Mouse (Mus musculus): ENCODE data around the gene Pde6h.

The Pde6h gene

GRCm38 (mm10) chr6:136986019-136986418 lies 62.4 kb downstream of the Pde6h start:
- DNase-seq = no peak

GRCm38 (mm10) chr6:136986718-136987117 lies 63.1 kb downstream of the Pde6h start:
- DNase-seq = no peak

GRCm38 (mm10) chr6:136988536-136989060 lies 65.0 kb downstream of the Pde6h start:
- no peak for DNase-seq

- DNase-seq = no peak
Observed at GRCm38 (mm10) chr6:136989824-136990497, 66.3 kb downstream of the Pde6h start.

- DNase-seq = no peak
Observed at GRCm38 (mm10) chr6:136990557-136990956, 66.9 kb downstream of the Pde6h start.

GRCm38 (mm10) chr6:136993574-136993973 lies 69.9 kb downstream of the Pde6h start:
- no peak for DNase-seq

- no peak for DNase-seq
Observed at GRCm38 (mm10) chr6:136995533-136995932, 71.9 kb downstream of the Pde6h start.

- DNase-seq = no peak
Observed at GRCm38 (mm10) chr6:136996336-136996735, 72.7 kb downstream of the Pde6h start.

GRCm38 (mm10) chr6:136998181-136998580 lies 74.5 kb downstream of the Pde6h start:
- DNase-seq = no peak

- no peak for DNase-seq
Observed at GRCm38 (mm10) chr6:136999009-136999408, 75.4 kb downstream of the Pde6h start.

GRCm38 (mm10) chr6:136999707-137000446 lies 76.2 kb downstream of the Pde6h start:
- no peak for DNase-seq

GRCm38 (mm10) chr6:137000706-137001105 lies 77.1 kb downstream of the Pde6h start:
- DNase-seq = no peak

- DNase-seq = no peak
Observed at GRCm38 (mm10) chr6:137001267-137002168, 77.9 kb downstream of the Pde6h start.

- no peak for DNase-seq
Observed at GRCm38 (mm10) chr6:137002169-137002514, 78.5 kb downstream of the Pde6h start.

- no peak for DNase-seq
Observed at GRCm38 (mm10) chr6:137004359-137004758, 80.7 kb downstream of the Pde6h start.

GRCm38 (mm10) chr6:137011187-137011586 lies 87.6 kb downstream of the Pde6h start:
- DNase-seq = no peak

- DNase-seq = no peak
Observed at GRCm38 (mm10) chr6:137014346-137014745, 90.7 kb downstream of the Pde6h start.

GRCm38 (mm10) chr6:137017216-137017973 lies 93.8 kb downstream of the Pde6h start:
- DNase-seq = no peak
